Mouse (Mus musculus) liver, adult 2 months (tissue): Measurements from ENCODE around the gene Pcbp2. TPM values are rescaled to one million over a fixed set of nuclear protein-coding genes. Genes with fewer than 3 reads are reported as not detected.

Source experiments
- DNase-seq: peaks from one replicate; pipeline ENCODE4 v3.0.0-alpha.2; 2011; ENCODE audit warnings: low read depth, low spot score; ENCODE audit errors: extremely low read depth
- H3K27ac ChIP-seq: fragments of 200-500 bp; replicated peaks from 2 replicates; pipeline ENCODE4 v1.5.1; 2012; ENCODE audit warnings: low read depth, mild to moderate bottlenecking, control low read depth, inconsistent platforms, low read length; ENCODE audit not compliant: insufficient read depth
- H3K27me3 ChIP-seq: fragments of 200-500 bp; 2 replicates; pipeline ENCODE4 v1.6.1; 2012; ENCODE audit warnings: mild to moderate bottlenecking, moderate library complexity, low read length, inconsistent platforms; ENCODE audit not compliant: control insufficient read depth, insufficient read depth
- H3K36me3 ChIP-seq: fragments of 200-500 bp; 2 replicates; pipeline ENCODE4 v1.6.1; 2012; ENCODE audit warnings: low read length, inconsistent platforms; ENCODE audit not compliant: control insufficient read depth, insufficient read depth
- H3K4me1 ChIP-seq: fragments of 200-500 bp; 2 replicates; pipeline ENCODE4 v1.6.1; 2011; ENCODE audit warnings: low read length; ENCODE audit not compliant: control insufficient read depth, insufficient read depth
- H3K4me3 ChIP-seq: fragments of 200-500 bp; 2 replicates; pipeline ENCODE4 v1.5.1; 2011; ENCODE audit warnings: low read depth, mild to moderate bottlenecking, control low read depth, low read length, moderate library complexity; ENCODE audit not compliant: insufficient read depth
- H3K79me2 ChIP-seq: fragments of 200-500 bp; 2 replicates; pipeline ENCODE4 v1.6.1; 2012; ENCODE audit warnings: inconsistent platforms, mild to moderate bottlenecking, low read length, moderate library complexity; ENCODE audit not compliant: control insufficient read depth, insufficient read depth
- H3K9ac ChIP-seq: fragments of 200-500 bp; 2 replicates; pipeline ENCODE4 v1.6.1; 2012; ENCODE audit warnings: low read depth, mild to moderate bottlenecking, control low read depth, inconsistent platforms, low read length
- CTCF ChIP-seq: fragments of 200-500 bp; IDR thresholded peaks from 2 replicates; pipeline ENCODE4 v1.5.1; 2011; ENCODE audit warnings: low read depth, low read length, control low read depth
- POLR2A ChIP-seq: fragments of 200-500 bp; IDR thresholded peaks from 2 replicates; pipeline ENCODE4 v1.6.1; 2011; ENCODE audit warnings: low read length, control low read depth; ENCODE audit not compliant: insufficient read depth; ENCODE audit errors: extremely low read depth
- WGBS: fragments of 180-500 bp; shearing (Covaris S2); methylation state at CpG from one replicate; pipeline ENCODE4 v1.1.7; 2018; 5-methylcytosine and 5-hydroxymethylcytosine counted together
- polyA plus RNA-seq: library from polyadenylated mRNA; depleted of rRNA; stranded (reverse); fragments of >200 nt; gene quantifications from 2 replicates; pipeline ENCODE4 v1.2.3, GENCODE M21; 2012
- total RNA-seq: library from RNA; depleted of rRNA; stranded (reverse); fragments of >200 nt; gene quantifications from 2 replicates; pipeline ENCODE4 v1.2.3, GENCODE M21; 2014

Pcbp2 gene
- total and polyA plus RNA-seq, 2 experiments: 112 to 261 TPM

- WGBS: 15% methylated on average over 3 of the region's 3 CpGs
- peak; percentile 43 for DNase-seq
- H3K4me3 ChIP-seq: no peak within 1 kb of the TSS
- H3K36me3 ChIP-seq: peaks cover 16% of the 10 kb centered on the region; the same call in 1 of the 2 replicates
- H3K9ac ChIP-seq: no peak within 1 kb of the TSS
- no peaks in the 10 kb centered on the region for H3K4me1 ChIP-seq
- H3K27ac ChIP-seq: no peak within 1 kb of the TSS
- TF ChIP-seq POLR2A (no peak), CTCF (peak; percentile 92)
- no peaks in the 10 kb centered on the region for H3K27me3 ChIP-seq
- H3K79me2 ChIP-seq: no peaks in the 10 kb centered on the region
Measured at GRCm38 (mm10) chr15:102524892-102525485, 54.6 kb downstream of the Pcbp2 start, which contains the start of gene Npff. TSS of gene Npff (minus strand) at chr15:102524942.

GRCm38 (mm10) chr15:102526111-102527002 is 56.0 kb downstream of the Pcbp2 start:
- Histone ChIP-seq H3K36me3 (peaks cover 21% of the 10 kb centered on the region), H3K79me2 (no peaks in the 10 kb centered on the region), H3K4me3 (no peak overlapping the region), H3K9ac (no peak overlapping the region), H3K27ac (no peak overlapping the region), H3K4me1 (no peaks in the 10 kb centered on the region), H3K27me3 (no peaks in the 10 kb centered on the region)
- no peak for DNase-seq
- TF ChIP-seq CTCF (no peak), POLR2A (no peak)
- 85% methylated on average over 6 of the region's 6 CpGs for WGBS

GRCm38 (mm10) chr15:102527936-102528335 is 57.6 kb downstream of the Pcbp2 start:
- no peak overlapping the region for H3K9ac ChIP-seq
- DNase-seq: no peak
- peaks cover 33% of the 10 kb centered on the region for H3K36me3 ChIP-seq
- no peak overlapping the region for H3K27ac ChIP-seq
- no peaks in the 10 kb centered on the region for H3K4me1 ChIP-seq
- 81% methylated on average over 3 of the region's 3 CpGs for WGBS
- no peak overlapping the region for H3K4me3 ChIP-seq
- H3K27me3 ChIP-seq: no peaks in the 10 kb centered on the region
- TF ChIP-seq CTCF: peak; percentile 70
- TF ChIP-seq POLR2A: no peak
- H3K79me2 ChIP-seq: no peaks in the 10 kb centered on the region

- no peak for DNase-seq
- no peak overlapping the region for H3K27ac ChIP-seq
- no peaks in the 10 kb centered on the region for H3K79me2 ChIP-seq
- H3K9ac ChIP-seq: no peak overlapping the region
- no peaks in the 10 kb centered on the region for H3K4me1 ChIP-seq
- WGBS: 100% methylated on average over 1 of the region's 1 CpGs
- H3K36me3 ChIP-seq: peaks cover 38% of the 10 kb centered on the region
- no peak for TF ChIP-seq POLR2A
- TF ChIP-seq CTCF: no peak
- H3K27me3 ChIP-seq: no peaks in the 10 kb centered on the region
- H3K4me3 ChIP-seq: no peak overlapping the region
Measured at GRCm38 (mm10) chr15:102528396-102528795, 58.1 kb downstream of the Pcbp2 start.

- Histone ChIP-seq H3K9ac (no peak overlapping the region), H3K27ac (no peak overlapping the region), H3K4me1 (no peaks in the 10 kb centered on the region), H3K27me3 (no peaks in the 10 kb centered on the region), H3K36me3 (peaks cover 47% of the 10 kb centered on the region), H3K4me3 (no peak overlapping the region), H3K79me2 (no peaks in the 10 kb centered on the region)
- DNase-seq: no peak
- TF ChIP-seq POLR2A (no peak), CTCF (no peak)
- WGBS: 86% methylated on average over 4 of the region's 4 CpGs
Measured at GRCm38 (mm10) chr15:102530566-102530965, 60.2 kb downstream of the Pcbp2 start.

- no peak overlapping the region for H3K27ac ChIP-seq
- WGBS: 78% methylated on average over 4 of the region's 4 CpGs
- H3K27me3 ChIP-seq: no peaks in the 10 kb centered on the region
- no peak for DNase-seq
- no peak overlapping the region for H3K4me3 ChIP-seq
- no peaks in the 10 kb centered on the region for H3K79me2 ChIP-seq
- H3K4me1 ChIP-seq: no peaks in the 10 kb centered on the region
- no peak overlapping the region for H3K9ac ChIP-seq
- H3K36me3 ChIP-seq: peaks cover 53% of the 10 kb centered on the region
- TF ChIP-seq POLR2A: no peak
- TF ChIP-seq CTCF: no peak
Measured at GRCm38 (mm10) chr15:102531586-102531985, 61.2 kb downstream of the Pcbp2 start.
